Mouse (Mus musculus) hindbrain, embryonic 16.5 days (tissue): ENCODE measurements around the gene Hoxd1. TPM values are rescaled to one million over a fixed set of nuclear protein-coding genes. Genes with fewer than 3 reads are reported as not detected.

ENCODE experiments used
- ATAC-seq: fragments of 200-750 bp; cut with Nextera tagmentation; 2 replicates; pipeline ENCODE4 v1.8.0; 2017; ENCODE audit warnings: moderate TSS enrichment, moderate library complexity
- H3K27ac ChIP-seq: fragments of 300-500 bp; sonication (generic); 2 replicates; pipeline ENCODE4 v1.5.1; 2014; ENCODE audit warnings: low read depth, mild to moderate bottlenecking, control low read depth, low read length, moderate library complexity
- H3K27me3 ChIP-seq: fragments of 300-500 bp; sonication (generic); replicated peaks from 2 replicates; pipeline ENCODE4 v1.6.1; 2014; ENCODE audit warnings: low read length; ENCODE audit not compliant: control insufficient read depth, insufficient read depth
- H3K36me3 ChIP-seq: fragments of 300-500 bp; sonication (generic); 2 replicates; pipeline ENCODE4 v1.6.1; 2014; ENCODE audit warnings: mild to moderate bottlenecking, low read length, moderate library complexity, mixed read lengths; ENCODE audit not compliant: control insufficient read depth, insufficient read depth
- H3K4me1 ChIP-seq: fragments of 300-500 bp; sonication (generic); 2 replicates; pipeline ENCODE4 v1.6.1; 2014; ENCODE audit warnings: low read depth, low read length; ENCODE audit not compliant: control insufficient read depth, insufficient read depth
- H3K4me2 ChIP-seq: fragments of 300-500 bp; sonication (generic); 2 replicates; pipeline ENCODE4 v1.6.1; 2014; ENCODE audit warnings: mild to moderate bottlenecking, low read length, control low read depth, moderate library complexity
- H3K4me3 ChIP-seq: fragments of 300-500 bp; sonication (generic); 2 replicates; pipeline ENCODE4 v1.5.1; 2014; ENCODE audit warnings: mild to moderate bottlenecking, low read length, control low read depth, moderate library complexity
- H3K9ac ChIP-seq: fragments of 300-500 bp; sonication (generic); 2 replicates; pipeline ENCODE4 v1.6.1; 2014; ENCODE audit warnings: low read depth, mild to moderate bottlenecking, control low read depth, low read length, moderate library complexity
- H3K9me3 ChIP-seq: fragments of 300-500 bp; sonication (generic); 2 replicates; pipeline ENCODE4 v1.6.1; 2014; ENCODE audit warnings: mild to moderate bottlenecking, low read length, moderate library complexity; ENCODE audit not compliant: control insufficient read depth
- WGBS: fragments of 180-500 bp; shearing (Covaris S2); extraction: QIAGEN DNeasy Blood & Tissue Kit; methylation state at CpG from one replicate; pipeline ENCODE4 v1.1.7; 2014; 5-methylcytosine and 5-hydroxymethylcytosine counted together
- polyA plus RNA-seq: library from polyadenylated mRNA; unstranded; fragments of >200 nt; fragmentation: Nextera tagmentation; extraction: Ambion mirVana; gene quantifications from 2 replicates; pipeline ENCODE4 v1.2.1, GENCODE M21; 2015

The Hoxd1 gene
- polyA plus RNA-seq, 1 experiment from 2014 or later: 1.1 TPM

- H3K9ac ChIP-seq: peak overlapping the region; percentile 66
- H3K4me1 ChIP-seq: no peaks in the 10 kb centered on the region; the same call in 1 of the 2 replicates
- peaks cover 33% of the 10 kb centered on the region for H3K27me3 ChIP-seq
- ATAC-seq: no peak
- peak overlapping the region; percentile 67 for H3K4me2 ChIP-seq
- peak overlapping the region; percentile 42 for H3K4me3 ChIP-seq
- no peaks in the 10 kb centered on the region for H3K9me3 ChIP-seq
- H3K36me3 ChIP-seq: no peaks in the 10 kb centered on the region
- H3K27ac ChIP-seq: peak overlapping the region; percentile 83
- WGBS: 5% methylated on average over 15 of the region's 15 CpGs
These were observed 25.8 kb upstream of the Hoxd1 start for GRCm38 (mm10) chr2:74736688-74737577.

GRCm38 (mm10) chr2:74737578-74738070, 25.2 kb upstream of the Hoxd1 start:
- no peaks in the 10 kb centered on the region; the same call in 1 of the 2 replicates for H3K4me1 ChIP-seq
- H3K9ac ChIP-seq: peak overlapping the region; percentile 66

GRCm38 (mm10) chr2:74738623-74739475, 23.9 kb upstream of the Hoxd1 start:
- peak overlapping the region; percentile 83 for H3K27ac ChIP-seq
- H3K4me2 ChIP-seq: peak overlapping the region; percentile 67
- no peak for ATAC-seq
- no peaks in the 10 kb centered on the region for H3K36me3 ChIP-seq
- H3K4me1 ChIP-seq: no peaks in the 10 kb centered on the region; the same call in 1 of the 2 replicates
- peaks cover 40% of the 10 kb centered on the region for H3K27me3 ChIP-seq
- H3K9ac ChIP-seq: peak overlapping the region; percentile 66; the same call in 1 of the 2 replicates
- H3K9me3 ChIP-seq: no peaks in the 10 kb centered on the region
- 2% methylated on average over 20 of the region's 20 CpGs for WGBS
- H3K4me3 ChIP-seq: peak overlapping the region; percentile 42

More at GRCm38 (mm10) chr2:74737578-74738070, 25.2 kb upstream of the Hoxd1 start:
- H3K4me3 ChIP-seq: peak overlapping the region; percentile 42
- ATAC-seq: no peak
- WGBS: 5% methylated on average over 7 of the region's 7 CpGs
- H3K36me3 ChIP-seq: no peaks in the 10 kb centered on the region
- peaks cover 32% of the 10 kb centered on the region for H3K27me3 ChIP-seq
- no peaks in the 10 kb centered on the region for H3K9me3 ChIP-seq
- peak overlapping the region; percentile 83 for H3K27ac ChIP-seq
- H3K4me2 ChIP-seq: peak overlapping the region; percentile 67

- no peaks in the 10 kb centered on the region; the same call in 1 of the 2 replicates for H3K4me1 ChIP-seq
- H3K27ac ChIP-seq: peak overlapping the region; percentile 88
- peak overlapping the region; percentile 68; the same call in 1 of the 2 replicates for H3K9ac ChIP-seq
- no peak for ATAC-seq
- no peaks in the 10 kb centered on the region for H3K36me3 ChIP-seq
- H3K4me2 ChIP-seq: peak overlapping the region; percentile 67
- WGBS: 3% methylated on average over 2 of the region's 2 CpGs
- H3K9me3 ChIP-seq: no peaks in the 10 kb centered on the region
- H3K27me3 ChIP-seq: peaks cover 46% of the 10 kb centered on the region
- H3K4me3 ChIP-seq: peak overlapping the region; percentile 42
These were observed 23.3 kb upstream of the Hoxd1 start for GRCm38 (mm10) chr2:74739476-74739800.

- Histone ChIP-seq H3K27me3 (peaks cover 49% of the 10 kb centered on the region), H3K36me3 (no peaks in the 10 kb centered on the region), H3K4me3 (peak overlapping the region; percentile 42), H3K4me1 (no peaks in the 10 kb centered on the region; the same call in 1 of the 2 replicates), H3K4me2 (peak overlapping the region; percentile 67), H3K9ac (peak overlapping the region; percentile 68), H3K27ac (peak overlapping the region; percentile 88), H3K9me3 (no peaks in the 10 kb centered on the region)
- ATAC-seq: no peak
- 3% methylated on average over 14 of the region's 14 CpGs for WGBS
These were observed 22.9 kb upstream of the Hoxd1 start for GRCm38 (mm10) chr2:74739869-74740268.

- under 1% methylated on average over 43 of the region's 43 CpGs for WGBS
- Histone ChIP-seq H3K4me3 (peak overlapping the region; percentile 42), H3K9ac (peak overlapping the region; percentile 68)
These were observed 22.3 kb upstream of the Hoxd1 start for GRCm38 (mm10) chr2:74740311-74741091.

GRCm38 (mm10) chr2:74741252-74741978, 21.4 kb upstream of the Hoxd1 start:
- peak overlapping the region; percentile 51 for H3K27ac ChIP-seq

More at GRCm38 (mm10) chr2:74740311-74741091, 22.3 kb upstream of the Hoxd1 start:
- Histone ChIP-seq H3K4me1 (no peaks in the 10 kb centered on the region; the same call in 1 of the 2 replicates), H3K36me3 (no peaks in the 10 kb centered on the region), H3K9me3 (no peaks in the 10 kb centered on the region), H3K4me2 (peak overlapping the region; percentile 67), H3K27me3 (peaks cover 55% of the 10 kb centered on the region), H3K27ac (peak overlapping the region; percentile 88)
- ATAC-seq: peak; percentile 3; the same call in 1 of the 2 replicates

GRCm38 (mm10) chr2:74741979-74742277, 20.9 kb upstream of the Hoxd1 start:
- no peak for ATAC-seq
- H3K36me3 ChIP-seq: no peaks in the 10 kb centered on the region

More at GRCm38 (mm10) chr2:74741252-74741978, 21.4 kb upstream of the Hoxd1 start:
- no peaks in the 10 kb centered on the region; the same call in 1 of the 2 replicates for H3K4me1 ChIP-seq
- WGBS: 32% methylated on average over 2 of the region's 3 CpGs
- no peaks in the 10 kb centered on the region for H3K36me3 ChIP-seq
- ATAC-seq: no peak
- H3K4me2 ChIP-seq: peak overlapping the region; percentile 67
- no peak overlapping the region for H3K9ac ChIP-seq
- H3K9me3 ChIP-seq: no peaks in the 10 kb centered on the region
- H3K27me3 ChIP-seq: peaks cover 53% of the 10 kb centered on the region
- no peak overlapping the region for H3K4me3 ChIP-seq

More at GRCm38 (mm10) chr2:74741979-74742277, 20.9 kb upstream of the Hoxd1 start:
- Histone ChIP-seq H3K27ac (peak overlapping the region; percentile 51; the same call in 1 of the 2 replicates), H3K4me3 (no peak overlapping the region), H3K27me3 (peaks cover 52% of the 10 kb centered on the region), H3K9me3 (no peaks in the 10 kb centered on the region), H3K4me1 (peaks cover 2% of the 10 kb centered on the region; the same call in 1 of the 2 replicates), H3K9ac (no peak overlapping the region), H3K4me2 (peak overlapping the region; percentile 67)
